Mouse (Mus musculus): Measurements from ENCODE around the gene Srpk2. TPM values are rescaled to one million over a fixed set of nuclear protein-coding genes. Genes with fewer than 3 reads are reported as not detected.

The Srpk2 gene
- polyA plus RNA-seq, 1 experiment from 2014 or later = 37.7 TPM

GRCm38 (mm10) chr5:23517839-23518238 lies 166.6 kb downstream of the Srpk2 start:
- Histone ChIP-seq H3K4me3 (no peak overlapping the region), H3K27ac (replicated peaks) (peak overlapping the region; percentile 94), H3K9ac (no peak overlapping the region), H3K27me3 (replicated peaks) (no peaks in the 10 kb centered on the region), H3K4me1 (peaks cover 57% of the 10 kb centered on the region), H3K9me3 (no peaks in the 10 kb centered on the region), H3K36me3 (peaks cover 60% of the 10 kb centered on the region), H3K4me2 (no peak overlapping the region; the same call in 1 of the 2 replicates)
- WGBS = 65% methylated on average over 4 of the region's 4 CpGs
- ATAC-seq (ENCODE audit: extremely low read depth, insufficient number of reproducible peaks, low FRiP score, low TSS enrichment) = no peak

- Histone ChIP-seq H3K4me2 (no peak overlapping the region), H3K27me3 (replicated peaks) (no peaks in the 10 kb centered on the region), H3K27ac (replicated peaks) (no peak overlapping the region), H3K36me3 (peaks cover 58% of the 10 kb centered on the region), H3K9ac (no peak overlapping the region), H3K4me1 (peaks cover 50% of the 10 kb centered on the region), H3K9me3 (no peaks in the 10 kb centered on the region), H3K4me3 (no peak overlapping the region)
- no peak for ATAC-seq (ENCODE audit: extremely low read depth, insufficient number of reproducible peaks, low FRiP score, low TSS enrichment)
- WGBS = 81% methylated on average over 3 of the region's 3 CpGs
These were observed 167.5 kb downstream of the Srpk2 start for GRCm38 (mm10) chr5:23516962-23517361.

GRCm38 (mm10) chr5:23515038-23515437 lies 169.4 kb downstream of the Srpk2 start:
- peaks cover 71% of the 10 kb centered on the region for H3K36me3 ChIP-seq

GRCm38 (mm10) chr5:23513468-23513867 lies 170.9 kb downstream of the Srpk2 start:
- no peak for ATAC-seq (ENCODE audit: extremely low read depth, insufficient number of reproducible peaks, low FRiP score, low TSS enrichment)
- no peaks in the 10 kb centered on the region for H3K9me3 ChIP-seq

More at GRCm38 (mm10) chr5:23515038-23515437, 169.4 kb downstream of the Srpk2 start:
- no peak for ATAC-seq (ENCODE audit: extremely low read depth, insufficient number of reproducible peaks, low FRiP score, low TSS enrichment)
- Histone ChIP-seq H3K9ac (no peak overlapping the region), H3K4me1 (peaks cover 33% of the 10 kb centered on the region), H3K4me2 (no peak overlapping the region), H3K9me3 (no peaks in the 10 kb centered on the region), H3K4me3 (no peak overlapping the region), H3K27me3 (replicated peaks) (no peaks in the 10 kb centered on the region), H3K27ac (replicated peaks) (no peak overlapping the region)
- 87% methylated on average over 10 of the region's 10 CpGs for WGBS

GRCm38 (mm10) chr5:23512556-23512955 lies 171.9 kb downstream of the Srpk2 start:
- Histone ChIP-seq H3K36me3 (peaks cover 88% of the 10 kb centered on the region), H3K27me3 (replicated peaks) (no peaks in the 10 kb centered on the region), H3K4me2 (no peak overlapping the region), H3K9me3 (no peaks in the 10 kb centered on the region), H3K9ac (no peak overlapping the region), H3K27ac (replicated peaks) (no peak overlapping the region), H3K4me1 (peaks cover 9% of the 10 kb centered on the region; the same call in 1 of the 2 replicates), H3K4me3 (no peak overlapping the region)
- no peak for ATAC-seq (ENCODE audit: extremely low read depth, insufficient number of reproducible peaks, low FRiP score, low TSS enrichment)
- WGBS = 89% methylated on average over 7 of the region's 7 CpGs

More at GRCm38 (mm10) chr5:23513468-23513867, 170.9 kb downstream of the Srpk2 start:
- H3K4me1 ChIP-seq = peaks cover 17% of the 10 kb centered on the region
- H3K4me3 ChIP-seq = no peak overlapping the region
- no peak overlapping the region for H3K9ac ChIP-seq
- H3K27ac ChIP-seq (replicated peaks) = no peak overlapping the region
- no peaks in the 10 kb centered on the region for H3K27me3 ChIP-seq (replicated peaks)
- 89% methylated on average over 13 of the region's 13 CpGs for WGBS
- no peak overlapping the region for H3K4me2 ChIP-seq
- peaks cover 87% of the 10 kb centered on the region for H3K36me3 ChIP-seq

GRCm38 (mm10) chr5:23511456-23511855 lies 173.0 kb downstream of the Srpk2 start:
- H3K9me3 ChIP-seq = no peaks in the 10 kb centered on the region
- ATAC-seq (ENCODE audit: extremely low read depth, insufficient number of reproducible peaks, low FRiP score, low TSS enrichment) = no peak
- no peak overlapping the region for H3K4me2 ChIP-seq
- H3K27ac ChIP-seq (replicated peaks) = no peak overlapping the region
- no peak overlapping the region for H3K4me3 ChIP-seq
- H3K36me3 ChIP-seq = peaks cover 88% of the 10 kb centered on the region
- WGBS = 91% methylated on average over 5 of the region's 5 CpGs
- H3K4me1 ChIP-seq = 0 out of 2 replicates have a peak, but pooled peaks cover 4% of the 10 kb centered on the region
- H3K27me3 ChIP-seq (replicated peaks) = no peaks in the 10 kb centered on the region
- H3K9ac ChIP-seq = no peak overlapping the region

- Histone ChIP-seq H3K27me3 (replicated peaks) (no peaks in the 10 kb centered on the region), H3K4me2 (no peak overlapping the region), H3K4me1 (no peaks in the 10 kb centered on the region), H3K9me3 (no peaks in the 10 kb centered on the region), H3K9ac (no peak overlapping the region), H3K27ac (replicated peaks) (no peak overlapping the region), H3K36me3 (peaks cover 87% of the 10 kb centered on the region), H3K4me3 (no peak overlapping the region)
- 90% methylated on average over 6 of the region's 6 CpGs for WGBS
- no peak for ATAC-seq (ENCODE audit: extremely low read depth, insufficient number of reproducible peaks, low FRiP score, low TSS enrichment)
These were observed 175.8 kb downstream of the Srpk2 start for GRCm38 (mm10) chr5:23508630-23509029.

GRCm38 (mm10) chr5:23507210-23507609 lies 177.2 kb downstream of the Srpk2 start:
- Histone ChIP-seq H3K36me3 (peaks cover 86% of the 10 kb centered on the region), H3K4me1 (no peaks in the 10 kb centered on the region), H3K27ac (replicated peaks) (no peak overlapping the region), H3K4me3 (no peak overlapping the region), H3K27me3 (replicated peaks) (no peaks in the 10 kb centered on the region), H3K9me3 (no peaks in the 10 kb centered on the region), H3K9ac (no peak overlapping the region), H3K4me2 (no peak overlapping the region)
- WGBS = 90% methylated on average over 4 of the region's 4 CpGs
- ATAC-seq (ENCODE audit: extremely low read depth, insufficient number of reproducible peaks, low FRiP score, low TSS enrichment) = no peak

GRCm38 (mm10) chr5:23505578-23505977 lies 178.8 kb downstream of the Srpk2 start:
- Histone ChIP-seq H3K27ac (replicated peaks) (no peak overlapping the region), H3K4me1 (0 out of 2 replicates have a peak, but pooled peaks cover 9% of the 10 kb centered on the region), H3K9ac (no peak overlapping the region), H3K4me3 (no peak overlapping the region), H3K27me3 (replicated peaks) (no peaks in the 10 kb centered on the region), H3K9me3 (no peaks in the 10 kb centered on the region), H3K36me3 (peaks cover 86% of the 10 kb centered on the region), H3K4me2 (no peak overlapping the region)
- ATAC-seq (ENCODE audit: extremely low read depth, insufficient number of reproducible peaks, low FRiP score, low TSS enrichment) = no peak
- WGBS = 80% methylated on average over 3 of the region's 3 CpGs

GRCm38 (mm10) chr5:23502317-23502937 lies 182.0 kb downstream of the Srpk2 start:
- Histone ChIP-seq H3K4me2 (no peak overlapping the region), H3K4me3 (no peak overlapping the region), H3K27ac (replicated peaks) (0 out of 2 replicates have a peak overlapping the region, but pooled peaks have one; percentile 15), H3K36me3 (peaks cover 85% of the 10 kb centered on the region), H3K9me3 (no peaks in the 10 kb centered on the region), H3K27me3 (replicated peaks) (no peaks in the 10 kb centered on the region), H3K9ac (no peak overlapping the region), H3K4me1 (0 out of 2 replicates have a peak, but pooled peaks cover 9% of the 10 kb centered on the region)
- 80% methylated on average over 13 of the region's 13 CpGs for WGBS
- no peak for ATAC-seq (ENCODE audit: extremely low read depth, insufficient number of reproducible peaks, low FRiP score, low TSS enrichment)

- ATAC-seq (ENCODE audit: extremely low read depth, insufficient number of reproducible peaks, low FRiP score, low TSS enrichment) = no peak
- H3K9me3 ChIP-seq = no peaks in the 10 kb centered on the region
- peak overlapping the region; percentile 45; the same call in 1 of the 2 replicates for H3K27ac ChIP-seq (replicated peaks)
- H3K36me3 ChIP-seq = peaks cover 85% of the 10 kb centered on the region
- WGBS = 71% methylated on average over 13 of the region's 13 CpGs
- H3K4me3 ChIP-seq = no peak overlapping the region
- no peaks in the 10 kb centered on the region for H3K27me3 ChIP-seq (replicated peaks)
- no peak overlapping the region for H3K4me2 ChIP-seq
- no peak overlapping the region for H3K9ac ChIP-seq
- H3K4me1 ChIP-seq = 0 out of 2 replicates have a peak, but pooled peaks cover 9% of the 10 kb centered on the region
These were observed 182.7 kb downstream of the Srpk2 start for GRCm38 (mm10) chr5:23501582-23502316.
